Mouse (Mus musculus) thymus, postnatal 36 days (tissue): ENCODE measurements around the gene Gm10295.

Experiments used
- DNase-seq, 2 experiments: peaks; one replicate each; pipeline ENCODE4 v3.0.0; 2022; ENCODE audit warnings: mixed read lengths in 2 of 2

The Gm10295 gene

GRCm38 (mm10) chr7:71351364-71351763, at the start of gene Gm10295:
Gene Gm10295 (minus strand): TSS chr7:71351485.
- no peak for DNase-seq

- no peak for DNase-seq
Measured at GRCm38 (mm10) chr7:71401032-71401431, 49.7 kb upstream of the Gm10295 start.

DNA sequence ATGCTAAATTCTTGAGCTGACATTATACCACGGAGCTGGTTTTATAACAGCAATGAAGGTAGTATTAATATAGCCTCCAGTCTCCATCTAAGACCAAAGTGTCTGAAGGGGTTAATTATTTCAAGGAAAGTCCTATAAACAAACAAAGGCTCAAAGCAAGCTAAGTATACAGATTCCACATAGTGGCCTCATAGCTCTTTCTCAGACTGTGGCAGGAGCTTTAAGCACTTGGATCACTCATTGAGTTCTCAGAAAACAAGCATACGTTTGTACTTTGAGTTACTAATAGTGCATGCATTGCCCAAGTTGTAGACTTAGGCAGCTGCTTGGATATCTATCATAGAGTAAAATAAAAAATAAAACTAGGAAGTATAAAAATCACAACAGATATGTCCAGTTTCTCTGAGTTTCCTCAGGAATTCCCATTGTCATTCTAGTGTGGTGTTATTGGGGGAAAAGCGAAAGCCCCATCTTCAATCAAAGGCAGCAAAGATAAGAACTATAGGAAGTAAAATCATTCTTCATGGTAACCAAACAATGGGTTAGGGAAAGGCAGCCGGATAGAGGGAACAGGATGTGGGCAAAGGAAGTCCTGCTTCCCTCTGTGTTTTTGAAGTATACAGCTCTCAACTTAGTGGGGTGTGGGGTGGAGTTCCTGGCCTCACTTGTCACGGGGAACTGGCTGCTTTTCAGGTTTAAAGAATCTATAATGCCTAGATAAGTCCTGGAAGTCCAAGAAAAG, 48.8 kb upstream of the Gm10295 start:
- DNase-seq, result no peak

DNA sequence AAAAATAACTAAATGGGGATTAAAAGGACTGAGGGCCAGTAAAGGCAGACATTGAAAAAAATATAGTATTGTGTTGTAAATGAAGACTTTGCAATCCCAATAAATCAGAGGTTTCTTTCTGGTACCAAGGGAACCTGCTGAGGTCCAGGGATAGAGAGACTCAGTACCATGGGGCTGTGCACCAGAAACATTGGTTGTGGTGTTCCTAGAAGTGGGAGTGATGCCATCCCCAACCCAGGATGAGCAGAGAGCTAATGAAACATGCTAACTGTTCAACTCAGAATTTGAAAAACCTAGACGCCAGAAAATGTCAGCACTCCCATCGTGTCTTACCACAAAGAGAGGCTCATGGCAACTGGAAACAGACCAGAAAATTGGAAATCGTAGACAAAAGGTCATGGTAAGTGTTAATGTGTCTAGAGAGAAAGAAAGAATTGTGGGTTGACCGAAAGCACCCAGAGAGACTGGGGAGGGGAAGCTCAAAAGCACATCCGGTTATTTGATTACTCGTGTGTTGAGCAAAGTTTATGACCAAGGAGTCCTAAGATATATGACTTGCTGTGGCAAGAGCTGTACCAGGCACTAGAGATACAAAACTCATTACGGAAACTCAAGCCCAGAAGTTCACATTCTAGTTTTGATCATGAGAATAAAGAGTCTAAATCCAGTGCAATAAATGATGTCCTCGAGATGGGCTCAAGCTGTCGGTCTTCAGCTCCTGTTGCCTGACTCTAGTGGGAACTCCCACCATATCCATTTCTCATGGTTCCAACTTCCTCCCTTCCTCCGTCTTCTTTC, 47.9 kb upstream of the Gm10295 start:
- no peak for DNase-seq

GRCm38 (mm10) chr7:71398389-71398788, 47.1 kb upstream of the Gm10295 start:
- DNase-seq, result no peak

DNA sequence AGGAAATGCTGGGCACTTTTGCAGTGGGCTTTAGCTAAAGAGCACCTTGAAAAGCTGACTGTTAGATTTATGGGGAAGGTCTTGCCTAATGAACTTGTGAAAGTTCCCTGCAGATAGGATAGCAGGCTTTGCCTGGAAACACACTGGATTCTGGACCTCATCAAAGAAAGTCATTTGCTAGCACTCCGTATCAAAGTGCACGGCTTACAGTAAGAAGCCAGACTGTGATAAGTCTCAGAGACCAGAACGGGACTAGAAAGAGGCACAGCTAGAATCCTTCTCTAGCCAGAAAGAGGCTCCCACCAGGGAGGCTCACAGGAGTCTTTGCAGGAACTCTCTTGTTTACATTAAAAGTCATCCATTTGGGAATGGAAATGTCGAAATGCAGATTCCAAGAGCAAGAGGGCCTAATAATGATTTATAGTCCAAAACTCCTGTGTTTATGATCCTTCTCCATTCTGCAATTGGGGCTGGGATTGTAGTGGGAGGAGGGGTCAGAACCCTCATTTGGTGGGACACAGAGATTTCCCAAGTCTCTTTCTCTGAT, 41.6 kb upstream of the Gm10295 start:
- DNase-seq, result no peak

GRCm38 (mm10) chr7:71391333-71391732, 40.0 kb upstream of the Gm10295 start:
- DNase-seq, result no peak

GRCm38 (mm10) chr7:71390291-71390690, 39.0 kb upstream of the Gm10295 start:
- no peak for DNase-seq

DNA sequence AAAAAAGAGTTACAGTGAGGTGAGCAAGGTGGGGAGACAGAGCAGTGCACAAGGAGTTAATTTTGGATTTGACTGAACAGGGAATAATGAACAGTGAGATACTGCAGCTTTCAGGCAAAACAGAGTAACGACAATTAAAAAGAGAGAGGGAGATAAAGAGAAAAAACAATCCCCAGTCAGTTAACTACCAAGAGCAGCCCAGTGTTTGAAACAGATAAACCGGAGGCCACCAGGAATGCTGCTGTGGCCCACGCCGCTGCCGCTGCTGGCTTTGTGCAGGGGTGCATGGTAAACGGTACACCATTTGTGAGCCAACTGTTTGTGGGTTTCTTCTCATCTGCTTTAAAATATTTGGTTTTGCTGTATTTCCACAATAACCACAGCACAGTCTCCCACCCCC, 34.8 kb upstream of the Gm10295 start:
- DNase-seq, result no peak

DNA sequence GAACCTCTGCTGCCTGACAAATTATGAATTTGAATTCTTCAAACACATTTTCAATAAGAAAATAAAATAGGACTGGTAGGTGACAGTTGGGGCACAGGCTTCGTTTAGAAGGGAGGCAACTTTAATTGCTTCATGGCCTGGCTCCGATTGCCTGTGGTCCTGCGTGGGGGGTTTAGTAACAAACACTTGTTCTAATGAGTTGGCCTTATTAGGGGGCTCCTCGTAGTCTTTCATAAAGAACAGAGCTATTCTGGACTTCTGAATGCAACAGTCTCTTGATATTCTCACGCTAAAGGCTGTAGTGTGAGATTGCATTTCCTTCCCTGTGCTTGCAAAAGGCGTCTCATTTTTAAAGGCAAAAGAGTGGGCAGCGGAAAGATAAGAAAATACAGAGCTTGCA, 33.6 kb upstream of the Gm10295 start:
- no peak for DNase-seq

DNA sequence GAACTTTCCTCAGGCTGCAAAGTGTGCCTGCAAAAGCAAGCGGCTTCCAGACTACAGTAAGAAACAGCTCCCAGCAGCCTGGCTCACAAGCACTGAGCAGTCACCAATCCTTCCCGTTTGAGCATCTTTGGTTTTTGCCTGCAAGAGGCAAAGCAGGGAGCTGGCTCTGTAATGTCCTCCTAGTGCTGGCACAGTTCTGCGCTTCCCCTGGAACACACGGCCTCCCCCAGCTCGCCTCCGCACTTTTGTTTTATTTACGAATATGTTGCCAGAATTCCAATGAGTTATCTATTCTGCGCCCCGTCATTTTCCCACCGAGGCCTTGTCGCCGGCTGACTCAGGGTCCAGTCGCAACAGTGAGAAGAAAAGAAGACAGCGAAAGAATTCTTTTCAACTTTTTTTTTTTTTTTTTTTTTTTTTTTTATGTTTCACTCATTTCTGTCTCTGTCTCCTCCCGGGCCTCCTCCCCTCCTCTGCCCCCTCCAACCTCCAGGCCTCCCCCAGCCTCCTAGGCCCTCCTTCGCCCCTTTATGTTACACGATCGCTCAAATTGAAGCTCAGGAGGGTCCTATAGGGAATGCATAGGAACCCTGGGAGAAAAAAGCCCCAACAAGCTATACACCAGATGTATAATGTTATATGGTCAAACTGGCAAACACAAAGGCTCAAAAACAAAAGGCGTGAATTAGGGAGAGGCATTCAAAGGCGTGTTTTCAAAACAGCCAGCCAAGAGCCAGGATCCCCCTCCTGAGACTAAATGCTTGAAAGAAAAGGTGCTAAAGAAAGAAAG, 32.3 kb upstream of the Gm10295 start:
- DNase-seq, result no peak

DNA sequence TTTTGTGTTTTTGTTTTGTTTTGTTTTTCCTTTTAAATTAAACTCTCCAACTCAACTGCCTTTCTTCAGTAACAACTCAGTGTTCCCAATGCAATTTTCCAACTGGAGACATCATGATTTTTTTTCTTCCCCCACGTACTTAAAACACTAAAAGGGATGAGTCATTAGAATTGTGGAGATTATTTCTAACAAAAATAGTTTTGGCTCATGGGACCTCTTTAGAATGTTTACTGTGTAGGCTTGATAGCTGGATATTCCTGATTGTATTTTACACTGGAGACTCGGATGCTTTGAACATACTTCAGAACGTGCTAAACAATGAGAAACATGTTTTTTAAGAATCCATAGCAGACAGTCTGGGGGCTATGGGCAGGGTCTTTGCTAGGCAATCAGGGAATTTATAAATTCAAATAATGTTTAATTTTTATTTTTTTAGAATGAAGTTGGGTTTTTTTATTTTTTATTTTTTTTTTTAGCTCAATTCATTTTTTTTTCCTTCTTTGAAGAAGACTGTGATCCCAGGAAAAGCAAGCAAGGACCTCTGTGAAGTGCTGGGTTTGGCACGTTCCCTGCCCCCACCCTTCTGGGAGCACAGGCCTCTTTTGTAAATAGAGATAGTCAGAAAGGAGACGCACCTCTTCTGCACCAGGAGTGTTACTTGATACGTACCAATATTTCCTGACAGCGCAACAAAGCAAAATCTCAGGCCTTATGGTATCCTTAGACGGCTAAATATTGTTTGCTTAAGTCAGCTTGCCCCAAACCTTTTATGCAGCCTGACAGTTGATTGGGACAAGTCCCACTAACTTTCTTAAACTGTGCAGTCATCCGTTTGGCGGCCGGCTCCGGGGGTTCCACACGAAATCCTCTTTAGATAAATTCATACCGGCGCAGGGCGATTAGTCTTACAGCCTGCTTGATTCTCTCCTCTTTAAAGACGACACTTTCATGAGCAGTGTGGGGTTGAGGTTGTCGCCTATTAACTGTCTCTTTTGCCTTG, 28.8 kb upstream of the Gm10295 start:
- DNase-seq, result no peak

DNA sequence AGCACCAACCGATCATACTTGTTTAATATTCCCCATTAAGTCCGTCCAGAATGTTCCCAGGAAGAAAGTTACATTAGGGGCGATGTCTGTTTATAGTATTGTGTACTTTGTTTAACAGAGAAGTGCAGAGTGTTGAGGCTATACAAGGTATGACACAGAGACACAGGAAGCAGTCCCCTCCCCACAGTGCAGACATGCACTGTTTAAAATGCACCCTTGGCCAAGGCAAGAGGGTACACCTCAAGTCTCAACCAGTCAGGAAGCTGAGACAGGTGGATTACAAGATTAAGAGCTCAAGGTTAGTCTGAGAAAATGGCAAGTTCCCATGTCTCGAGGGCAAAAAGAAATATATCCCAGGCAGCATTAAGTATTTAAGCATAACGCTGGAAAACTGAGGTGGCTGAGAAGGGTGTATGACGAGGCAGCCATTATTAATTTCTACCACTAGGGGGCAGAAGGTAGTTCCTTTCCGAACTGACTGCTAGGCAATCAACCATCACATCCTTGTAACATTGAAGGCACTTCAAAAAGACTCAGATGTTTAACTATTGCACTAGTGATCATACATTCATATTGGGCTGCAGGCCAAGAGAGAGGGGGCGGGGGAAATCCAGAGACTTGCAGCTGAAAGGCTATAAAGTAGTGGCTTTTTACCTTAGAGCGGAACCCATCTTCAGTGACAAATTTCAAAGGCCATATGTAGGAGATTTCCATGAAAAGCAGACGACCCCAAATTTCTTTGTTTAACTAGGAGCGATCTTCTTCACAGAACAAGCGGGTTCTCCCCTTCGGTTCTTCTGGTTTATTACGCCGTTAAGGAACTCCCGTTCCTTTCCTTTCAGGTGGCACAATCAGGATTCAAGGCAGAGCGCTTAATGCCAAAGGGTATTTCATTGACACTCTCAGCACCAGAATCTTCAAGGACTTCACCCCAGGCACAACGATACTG, 27.8 kb upstream of the Gm10295 start:
- no peak for DNase-seq

- no peak for DNase-seq
Measured at GRCm38 (mm10) chr7:71377983-71378382, 26.7 kb upstream of the Gm10295 start.

GRCm38 (mm10) chr7:71374059-71374458, 22.8 kb upstream of the Gm10295 start:
- DNase-seq, result no peak

GRCm38 (mm10) chr7:71371916-71372315, 20.6 kb upstream of the Gm10295 start:
- DNase-seq, result no peak

DNA sequence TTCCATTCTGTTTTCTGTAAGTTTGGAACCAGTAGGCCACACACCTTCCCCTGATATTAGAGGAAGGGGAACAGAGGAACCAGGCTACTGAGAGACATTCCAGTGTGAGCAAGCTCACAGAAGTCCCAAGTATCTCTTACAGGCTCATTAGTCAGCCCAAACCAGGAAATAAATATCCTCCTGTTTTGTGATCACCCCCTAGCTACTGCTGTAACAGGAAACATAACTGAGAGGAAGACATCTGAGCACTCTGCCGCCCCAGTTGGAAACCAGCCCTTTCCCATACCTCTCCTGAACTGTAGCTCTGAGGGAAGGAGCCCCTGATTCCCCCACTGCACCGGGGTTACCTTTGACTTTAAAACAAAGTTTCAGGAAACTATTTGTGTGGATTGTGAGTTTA, 19.5 kb upstream of the Gm10295 start:
- no peak for DNase-seq

DNA sequence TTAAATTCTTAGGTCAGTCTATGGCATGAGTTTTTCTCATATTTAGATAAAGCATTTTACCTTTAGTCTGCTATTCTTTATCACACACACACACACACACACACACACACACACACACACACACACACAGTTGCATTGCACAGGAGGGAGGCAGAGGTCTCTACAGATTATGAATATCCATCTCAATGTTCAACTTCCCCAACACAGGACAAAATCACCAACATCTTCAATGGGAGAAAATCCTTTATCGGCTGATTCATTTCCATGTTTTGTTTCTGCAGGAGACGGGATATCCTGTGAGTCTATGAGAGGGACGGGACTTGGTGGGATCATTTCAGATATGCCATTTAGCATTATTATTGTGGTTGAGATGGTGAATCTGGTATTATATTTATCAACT, 18.8 kb upstream of the Gm10295 start:
- no peak for DNase-seq

DNA sequence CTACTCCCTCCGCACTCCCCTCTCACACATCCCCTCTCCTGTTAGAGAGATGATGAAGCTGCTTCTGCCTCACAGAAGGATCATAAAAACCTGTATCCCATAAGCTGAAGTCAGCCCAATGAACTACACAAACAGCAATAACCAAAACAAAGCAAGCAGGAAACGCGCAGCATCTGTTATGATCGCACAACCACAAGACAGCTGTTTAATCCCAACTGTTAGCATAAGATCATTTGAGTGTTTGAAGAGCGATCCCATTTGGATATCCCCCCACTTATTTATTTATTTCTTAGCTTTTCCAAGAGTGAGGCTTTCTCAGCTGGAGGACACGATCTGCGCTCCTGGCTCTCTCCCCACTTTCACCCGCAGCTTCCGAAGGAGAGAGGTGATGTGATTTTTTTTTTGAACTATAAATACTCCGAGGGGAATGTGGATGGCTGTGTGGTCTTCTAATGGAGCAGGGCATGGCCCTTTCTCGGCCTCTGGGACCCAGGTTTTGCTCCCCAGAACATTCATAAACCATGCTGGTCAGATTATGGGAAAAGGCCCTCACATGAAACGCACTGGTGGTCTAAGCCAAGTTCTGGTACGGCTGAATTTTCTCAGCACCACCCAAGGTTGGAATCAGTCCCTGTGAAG, 17.4 kb upstream of the Gm10295 start:
- DNase-seq, result no peak

GRCm38 (mm10) chr7:71355596-71355995, 4.3 kb upstream of the Gm10295 start:
- DNase-seq, result no peak
